Mouse (Mus musculus) forebrain, postnatal 0 days (tissue): ENCODE data around the gene Zpr1. TPM values are rescaled to one million over a fixed set of nuclear protein-coding genes. Genes with fewer than 3 reads are reported as not detected.
A peak's percentile ranks its signal among the peaks of the same experiment; 100 is the strongest.
"Not testable (repeated sequence)": the region's sequence is repeated elsewhere in the genome, so short reads cannot be mapped to it uniquely, and the experiment has no call there.

Experiments used
- ATAC-seq: fragments of 200-750 bp; cut with Nextera tagmentation; 2 replicates; pipeline ENCODE4 v1.8.0; 2017; ENCODE audit warnings: mild to moderate bottlenecking, moderate library complexity
- DNase-seq: peaks from one replicate; pipeline ENCODE4 v3.0.0-alpha.2; 2015
- H3K27ac ChIP-seq: fragments of 300-500 bp; sonication (generic); 2 replicates; pipeline ENCODE4 v1.5.1; 2014; ENCODE audit warnings: low read depth, mild to moderate bottlenecking, antibody characterized with exemption, low read length, moderate library complexity, mixed read lengths
- H3K27me3 ChIP-seq: fragments of 300-500 bp; sonication (generic); 2 replicates; pipeline ENCODE4 v1.6.1; 2014; ENCODE audit warnings: mild to moderate bottlenecking, low read length, mixed read lengths; ENCODE audit not compliant: insufficient read depth
- H3K36me3 ChIP-seq: fragments of 300-500 bp; sonication (generic); 2 replicates; pipeline ENCODE4 v1.6.1; 2014; ENCODE audit warnings: mild to moderate bottlenecking, moderate library complexity; ENCODE audit not compliant: insufficient read depth
- H3K4me1 ChIP-seq: fragments of 300-500 bp; sonication (generic); 2 replicates; pipeline ENCODE4 v1.6.1; 2014; ENCODE audit warnings: antibody characterized with exemption; ENCODE audit not compliant: insufficient read depth
- H3K4me2 ChIP-seq: fragments of 300-500 bp; sonication (generic); 2 replicates; pipeline ENCODE4 v1.6.1; 2014; ENCODE audit warnings: low read depth, mild to moderate bottlenecking, moderate library complexity
- H3K4me3 ChIP-seq: fragments of 300-500 bp; sonication (generic); 2 replicates; pipeline ENCODE4 v1.5.1; 2014; ENCODE audit warnings: low read depth, low read length, mixed read lengths
- H3K9ac ChIP-seq: fragments of 300-500 bp; sonication (generic); 2 replicates; pipeline ENCODE4 v1.6.1; 2014; ENCODE audit warnings: mild to moderate bottlenecking
- H3K9me3 ChIP-seq: fragments of 300-500 bp; sonication (generic); 2 replicates; pipeline ENCODE4 v1.6.1; 2016; ENCODE audit warnings: low read length
- CTCF ChIP-seq: sonication (generic); IDR thresholded peaks from 2 replicates; pipeline ENCODE4 v1.5.1; 2016; ENCODE audit warnings: antibody characterized with exemption, control low read depth, low read depth
- WGBS: fragments of 180-500 bp; shearing (Covaris S2); extraction: QIAGEN DNeasy Blood & Tissue Kit; methylation state at CpG from one replicate; pipeline ENCODE4 v1.1.7; 2014; 5-methylcytosine and 5-hydroxymethylcytosine counted together
- polyA plus RNA-seq: library from polyadenylated mRNA; unstranded; fragments of >200 nt; fragmentation: Nextera tagmentation; extraction: Ambion mirVana; gene quantifications from 2 replicates; pipeline ENCODE4 v1.2.1, GENCODE M21; 2015
- total RNA-seq: library from RNA; depleted of rRNA; stranded (reverse); fragments of >200 nt; gene quantifications from 2 replicates; pipeline ENCODE4 v1.2.3, GENCODE M21; 2014

Gene Zpr1
- total and polyA plus RNA-seq, 2 experiments from 2014 or later: 44.1 to 56.0 TPM

- H3K27ac ChIP-seq: peak overlapping the region; percentile 47
- peaks cover 19% of the 10 kb centered on the region for H3K4me1 ChIP-seq
- TF ChIP-seq CTCF: no peak
- WGBS: 6% methylated on average over 5 of the region's 5 CpGs
- no peak overlapping the region for H3K4me3 ChIP-seq
- DNase-seq: peak; percentile 61
- no peaks in the 10 kb centered on the region for H3K36me3 ChIP-seq
- no peak overlapping the region for H3K4me2 ChIP-seq
- peak; percentile 71 for ATAC-seq
- H3K9me3 ChIP-seq: no peaks in the 10 kb centered on the region
- no peaks in the 10 kb centered on the region for H3K27me3 ChIP-seq
- no peak overlapping the region for H3K9ac ChIP-seq
These were observed 43.5 kb downstream of the Zpr1 start for GRCm38 (mm10) chr9:46316388-46316787.

GRCm38 (mm10) chr9:46316909-46317308, 44.0 kb downstream of the Zpr1 start:
- DNase-seq (peak; percentile 48), ATAC-seq (peak; percentile 64)
- Histone ChIP-seq H3K9ac (no peak overlapping the region), H3K27me3 (no peaks in the 10 kb centered on the region), H3K36me3 (no peaks in the 10 kb centered on the region), H3K4me3 (no peak overlapping the region), H3K27ac (peak overlapping the region; percentile 22; the same call in 1 of the 2 replicates), H3K4me2 (no peak overlapping the region), H3K9me3 (no peaks in the 10 kb centered on the region), H3K4me1 (peaks cover 19% of the 10 kb centered on the region)
- no peak for TF ChIP-seq CTCF
- WGBS: 13% methylated on average over 8 of the region's 8 CpGs

- WGBS: 98% methylated on average over 3 of the region's 3 CpGs
- Histone ChIP-seq H3K4me3 (no peak overlapping the region), H3K9ac (no peak overlapping the region), H3K9me3 (no peaks in the 10 kb centered on the region), H3K4me2 (no peak overlapping the region), H3K36me3 (no peaks in the 10 kb centered on the region), H3K27ac (no peak overlapping the region), H3K4me1 (peaks cover 22% of the 10 kb centered on the region), H3K27me3 (no peaks in the 10 kb centered on the region)
- ATAC-seq (no peak), DNase-seq (no peak)
- peak; percentile 24; the same call in 1 of the 2 replicates for TF ChIP-seq CTCF
These were observed 45.1 kb downstream of the Zpr1 start for GRCm38 (mm10) chr9:46317957-46318356.

GRCm38 (mm10) chr9:46319886-46320285, 47.0 kb downstream of the Zpr1 start, which contains the start of gene 4931429L15Rik:
TSS of gene 4931429L15Rik (minus strand) at chr9:46319986.
- H3K27ac ChIP-seq, H3K36me3 ChIP-seq, H3K9me3 ChIP-seq, ATAC-seq, H3K4me2 ChIP-seq, DNase-seq, H3K4me3 ChIP-seq, H3K9ac ChIP-seq, H3K27me3 ChIP-seq: not testable (repeated sequence)
- WGBS: 89% methylated on average over 6 of the region's 6 CpGs
- H3K4me1 ChIP-seq: peaks cover 22% of the 10 kb centered on the region

- peaks cover 18% of the 10 kb centered on the region for H3K4me1 ChIP-seq
- no peaks in the 10 kb centered on the region for H3K36me3 ChIP-seq
- TF ChIP-seq CTCF: no peak
- H3K27me3 ChIP-seq: no peaks in the 10 kb centered on the region
- H3K9ac ChIP-seq: no peak overlapping the region
- no peak overlapping the region for H3K4me2 ChIP-seq
- H3K4me3 ChIP-seq: no peak overlapping the region
- no peaks in the 10 kb centered on the region for H3K9me3 ChIP-seq
- 94% methylated on average over 2 of the region's 2 CpGs for WGBS
- H3K27ac ChIP-seq: no peak overlapping the region
- ATAC-seq (no peak), DNase-seq (no peak)
These were observed 47.6 kb downstream of the Zpr1 start for GRCm38 (mm10) chr9:46320461-46320860.

GRCm38 (mm10) chr9:46326694-46327405, 54.0 kb downstream of the Zpr1 start:
- Histone ChIP-seq H3K9ac (no peak overlapping the region), H3K4me3 (no peak overlapping the region), H3K4me1 (peaks cover 18% of the 10 kb centered on the region), H3K27me3 (no peaks in the 10 kb centered on the region), H3K4me2 (no peak overlapping the region), H3K9me3 (no peaks in the 10 kb centered on the region), H3K27ac (no peak overlapping the region), H3K36me3 (no peaks in the 10 kb centered on the region)
- 91% methylated on average over 11 of the region's 11 CpGs for WGBS
- TF ChIP-seq CTCF: peak; percentile 30
- ATAC-seq (no peak), DNase-seq (no peak)

- Histone ChIP-seq H3K9me3 (no peaks in the 10 kb centered on the region), H3K4me2 (peak overlapping the region; percentile 46; the same call in 1 of the 2 replicates), H3K27ac (peak overlapping the region; percentile 85), H3K4me1 (peaks cover 16% of the 10 kb centered on the region), H3K9ac (peak overlapping the region; percentile 51; the same call in 1 of the 2 replicates), H3K4me3 (no peak overlapping the region), H3K27me3 (no peaks in the 10 kb centered on the region; the same call in 1 of the 2 replicates), H3K36me3 (no peaks in the 10 kb centered on the region)
- 39% methylated on average over 25 of the region's 25 CpGs for WGBS
- ATAC-seq: 0 out of 2 replicates have a peak, but pooled peaks have one; percentile 26
- TF ChIP-seq CTCF: peak; percentile 45
- DNase-seq: peak; percentile 46
These were observed 55.1 kb downstream of the Zpr1 start for GRCm38 (mm10) chr9:46327706-46328571.
